Mouse (Mus musculus) liver, adult 2 months (tissue): ENCODE data around the gene Bst2. TPM values are rescaled to one million over a fixed set of nuclear protein-coding genes. Genes with fewer than 3 reads are reported as not detected.

ENCODE experiments used
- DNase-seq: peaks from one replicate; pipeline ENCODE4 v3.0.0-alpha.2; 2011; ENCODE audit warnings: low read depth, low spot score; ENCODE audit errors: extremely low read depth
- H3K27ac ChIP-seq: fragments of 200-500 bp; replicated peaks from 2 replicates; pipeline ENCODE4 v1.5.1; 2012; ENCODE audit warnings: low read depth, mild to moderate bottlenecking, control low read depth, inconsistent platforms, low read length; ENCODE audit not compliant: insufficient read depth
- H3K27me3 ChIP-seq: fragments of 200-500 bp; 2 replicates; pipeline ENCODE4 v1.6.1; 2012; ENCODE audit warnings: mild to moderate bottlenecking, moderate library complexity, low read length, inconsistent platforms; ENCODE audit not compliant: control insufficient read depth, insufficient read depth
- H3K36me3 ChIP-seq: fragments of 200-500 bp; 2 replicates; pipeline ENCODE4 v1.6.1; 2012; ENCODE audit warnings: low read length, inconsistent platforms; ENCODE audit not compliant: control insufficient read depth, insufficient read depth
- H3K4me1 ChIP-seq: fragments of 200-500 bp; 2 replicates; pipeline ENCODE4 v1.6.1; 2011; ENCODE audit warnings: low read length; ENCODE audit not compliant: control insufficient read depth, insufficient read depth
- H3K4me3 ChIP-seq: fragments of 200-500 bp; 2 replicates; pipeline ENCODE4 v1.5.1; 2011; ENCODE audit warnings: low read depth, mild to moderate bottlenecking, control low read depth, low read length, moderate library complexity; ENCODE audit not compliant: insufficient read depth
- H3K79me2 ChIP-seq: fragments of 200-500 bp; 2 replicates; pipeline ENCODE4 v1.6.1; 2012; ENCODE audit warnings: inconsistent platforms, mild to moderate bottlenecking, low read length, moderate library complexity; ENCODE audit not compliant: control insufficient read depth, insufficient read depth
- H3K9ac ChIP-seq: fragments of 200-500 bp; 2 replicates; pipeline ENCODE4 v1.6.1; 2012; ENCODE audit warnings: low read depth, mild to moderate bottlenecking, control low read depth, inconsistent platforms, low read length
- CTCF ChIP-seq: fragments of 200-500 bp; IDR thresholded peaks from 2 replicates; pipeline ENCODE4 v1.5.1; 2011; ENCODE audit warnings: low read depth, low read length, control low read depth
- POLR2A ChIP-seq: fragments of 200-500 bp; IDR thresholded peaks from 2 replicates; pipeline ENCODE4 v1.6.1; 2011; ENCODE audit warnings: low read length, control low read depth; ENCODE audit not compliant: insufficient read depth; ENCODE audit errors: extremely low read depth
- WGBS: fragments of 180-500 bp; shearing (Covaris S2); methylation state at CpG from one replicate; pipeline ENCODE4 v1.1.7; 2018; 5-methylcytosine and 5-hydroxymethylcytosine counted together
- polyA plus RNA-seq: library from polyadenylated mRNA; depleted of rRNA; stranded (reverse); fragments of >200 nt; gene quantifications from 2 replicates; pipeline ENCODE4 v1.2.3, GENCODE M21; 2012
- total RNA-seq: library from RNA; depleted of rRNA; stranded (reverse); fragments of >200 nt; gene quantifications from 2 replicates; pipeline ENCODE4 v1.2.3, GENCODE M21; 2014

The Bst2 gene
- total and polyA plus RNA-seq, 2 experiments: 678 to 871 TPM

- Histone ChIP-seq H3K27ac (peak within 1 kb of the TSS; percentile 27; the same call in 1 of the 2 replicates), H3K79me2 (no peaks in the 10 kb centered on the region), H3K9ac (peak within 1 kb of the TSS; percentile 53), H3K27me3 (0 out of 2 replicates have a peak, but pooled peaks cover 3% of the 10 kb centered on the region), H3K4me1 (no peaks in the 10 kb centered on the region; the same call in 1 of the 2 replicates), H3K4me3 (peak within 1 kb of the TSS; percentile 45), H3K36me3 (no peaks in the 10 kb centered on the region)
- TF ChIP-seq POLR2A (no peak), CTCF (no peak)
- DNase-seq: no peak
- WGBS: 46% methylated on average over 14 of the region's 14 CpGs
These were observed 25.6 kb downstream of the Bst2 start, which contains the start of gene Plvap for GRCm38 (mm10) chr8:71511644-71512043. Plvap (minus strand) TSS chr8:71511752.

GRCm38 (mm10) chr8:71509316-71509715 is 27.9 kb downstream of the Bst2 start:
- no peaks in the 10 kb centered on the region for H3K79me2 ChIP-seq
- H3K4me3 ChIP-seq: no peak overlapping the region
- H3K27me3 ChIP-seq: 0 out of 2 replicates have a peak, but pooled peaks cover 3% of the 10 kb centered on the region
- DNase-seq: no peak
- no peak for TF ChIP-seq CTCF
- TF ChIP-seq POLR2A: no peak
- H3K9ac ChIP-seq: no peak overlapping the region
- H3K36me3 ChIP-seq: no peaks in the 10 kb centered on the region
- 80% methylated on average over 2 of the region's 2 CpGs for WGBS
- no peaks in the 10 kb centered on the region; the same call in 1 of the 2 replicates for H3K4me1 ChIP-seq
- no peak overlapping the region for H3K27ac ChIP-seq

GRCm38 (mm10) chr8:71507589-71508104 is 29.6 kb downstream of the Bst2 start:
- Histone ChIP-seq H3K27me3 (0 out of 2 replicates have a peak, but pooled peaks cover 3% of the 10 kb centered on the region), H3K79me2 (no peaks in the 10 kb centered on the region), H3K36me3 (no peaks in the 10 kb centered on the region), H3K4me3 (peak overlapping the region; percentile 52), H3K9ac (peak overlapping the region; percentile 51), H3K4me1 (no peaks in the 10 kb centered on the region; the same call in 1 of the 2 replicates), H3K27ac (no peak overlapping the region)
- 2% methylated on average over 61 of the region's 61 CpGs for WGBS
- TF ChIP-seq POLR2A (no peak), CTCF (no peak)
- no peak for DNase-seq

GRCm38 (mm10) chr8:71505979-71506378 is 31.3 kb downstream of the Bst2 start:
- WGBS: 64% methylated on average over 4 of the region's 4 CpGs
- Histone ChIP-seq H3K36me3 (no peaks in the 10 kb centered on the region), H3K27me3 (0 out of 2 replicates have a peak, but pooled peaks cover 3% of the 10 kb centered on the region), H3K4me3 (no peak overlapping the region), H3K4me1 (no peaks in the 10 kb centered on the region), H3K27ac (no peak overlapping the region), H3K79me2 (no peaks in the 10 kb centered on the region), H3K9ac (no peak overlapping the region)
- TF ChIP-seq POLR2A: no peak
- TF ChIP-seq CTCF: no peak
- DNase-seq: no peak

GRCm38 (mm10) chr8:71505326-71505725 is 31.9 kb downstream of the Bst2 start:
- Histone ChIP-seq H3K27ac (no peak overlapping the region), H3K9ac (no peak overlapping the region), H3K36me3 (no peaks in the 10 kb centered on the region), H3K4me3 (no peak overlapping the region), H3K79me2 (no peaks in the 10 kb centered on the region), H3K4me1 (no peaks in the 10 kb centered on the region), H3K27me3 (0 out of 2 replicates have a peak, but pooled peaks cover 3% of the 10 kb centered on the region)
- no peak for DNase-seq
- whole genome bisulfite sequencing: 91% methylated on average over 4 of the region's 4 CpGs
- TF ChIP-seq POLR2A: no peak
- no peak for TF ChIP-seq CTCF

GRCm38 (mm10) chr8:71504349-71504748 is 32.9 kb downstream of the Bst2 start:
- 93% methylated on average over 4 of the region's 4 CpGs for WGBS
- TF ChIP-seq CTCF (no peak), POLR2A (no peak)
- Histone ChIP-seq H3K4me1 (no peaks in the 10 kb centered on the region), H3K27ac (no peak overlapping the region), H3K79me2 (no peaks in the 10 kb centered on the region), H3K36me3 (no peaks in the 10 kb centered on the region), H3K4me3 (no peak overlapping the region), H3K9ac (no peak overlapping the region), H3K27me3 (0 out of 2 replicates have a peak, but pooled peaks cover 3% of the 10 kb centered on the region)
- DNase-seq: no peak
